Mouse (Mus musculus): ENCODE results near the gene Ndufv3.

GRCm38 (mm10) chr17:31529314-31529713 is 9.4 kb downstream of the Ndufv3 start:
- peak; percentile 47; the same call in 1 of the 2 replicates for TF ChIP-seq CTCF (IDR thresholded peaks at IDR 0.05; ENCODE audit: control insufficient read depth, insufficient read depth, insufficient replicate concordance, low read depth, low read length)
- no peak for TF ChIP-seq POLR2A (IDR thresholded peaks at IDR 0.05; ENCODE audit: control insufficient read depth, low read depth, low read length)
